20 mouse cellular contexts compared by ENCODE assay signal in genomic region chr13:28528898-28529511, GRCm38 (mm10).
DNase-seq lines count a peak whose midpoint lies in the region; ATAC-seq lines count a peak whose summit lies in the region.
"Had no signal": no experiment of that assay in that cellular context is flagged by ENCODE, and none has a peak within 500 bp of the region (broad histone marks: within the 10 kb centered on the region; RNA-seq: fewer than 3 reads in every experiment).

No protein-coding gene starts in this region.

- peaks cover 16% of the 10 kb centered on the region; the same call in 1 of the 2 replicates for H3K36me3 ChIP-seq in forebrain, embryonic 13.5 days (ENCODE audit: poor library complexity, severe bottlenecking)
- no peaks in the 10 kb centered on the region for H3K36me3 ChIP-seq in forebrain, embryonic 11.5 days (ENCODE audit: control insufficient read depth, insufficient read depth, low read length)
- H3K36me3 ChIP-seq in midbrain, embryonic 13.5 days, result peaks cover 14% of the 10 kb centered on the region
- H3K36me3 ChIP-seq in midbrain, embryonic 15.5 days (replicated peaks), result no peaks in the 10 kb centered on the region
- H3K36me3 ChIP-seq in forebrain, embryonic 14.5 days (ENCODE audit: control insufficient read depth, insufficient read depth, low read length), result no peaks in the 10 kb centered on the region
- H3K36me3 ChIP-seq in neural tube, embryonic 14.5 days (ENCODE audit: control insufficient read depth, insufficient read depth, low read length), result no peaks in the 10 kb centered on the region
- H3K36me3 ChIP-seq: hindbrain, embryonic 15.5 days had no signal

- H3K9ac ChIP-seq in forebrain, embryonic 13.5 days, result no peak overlapping the region
- no peak overlapping the region for H3K9ac ChIP-seq in forebrain, embryonic 11.5 days (ENCODE audit: low read length)
- no peak overlapping the region for H3K9ac ChIP-seq in midbrain, embryonic 13.5 days (replicated peaks)
- no peak overlapping the region for H3K9ac ChIP-seq in midbrain, embryonic 15.5 days
- H3K9ac ChIP-seq in forebrain, embryonic 14.5 days (ENCODE audit: low read length), result no peak overlapping the region
- no peak overlapping the region for H3K9ac ChIP-seq in neural tube, embryonic 14.5 days (replicated peaks; ENCODE audit: low read depth, low read length)
- H3K9ac ChIP-seq: hindbrain, embryonic 15.5 days; liver, embryonic 14.5 days; neural tube, embryonic 12.5 days had no signal

- intact Hi-C loops in heart, postnatal 10 days (cut with DNase I), result no loop called here

- H3K4me3 ChIP-seq in forebrain, embryonic 13.5 days, result no peak overlapping the region
- no peak overlapping the region for H3K4me3 ChIP-seq in forebrain, embryonic 11.5 days (ENCODE audit: low read depth, low read length)
- no peak overlapping the region for H3K4me3 ChIP-seq in midbrain, embryonic 13.5 days (replicated peaks)
- no peak overlapping the region for H3K4me3 ChIP-seq in midbrain, embryonic 15.5 days
- no peak overlapping the region for H3K4me3 ChIP-seq in forebrain, embryonic 14.5 days (ENCODE audit: low read depth, low read length)
- H3K4me3 ChIP-seq in neural tube, embryonic 14.5 days (ENCODE audit: low read depth, low read length), result no peak overlapping the region
- H3K4me3 ChIP-seq: hindbrain, embryonic 15.5 days; neural tube, embryonic 12.5 days had no signal

- no peaks in the 10 kb centered on the region for H3K27me3 ChIP-seq in forebrain, embryonic 13.5 days
- H3K27me3 ChIP-seq in forebrain, embryonic 11.5 days (ENCODE audit: control insufficient read depth, insufficient read depth, low read length), result no peaks in the 10 kb centered on the region
- no peaks in the 10 kb centered on the region for H3K27me3 ChIP-seq in midbrain, embryonic 13.5 days
- H3K27me3 ChIP-seq in midbrain, embryonic 15.5 days (replicated peaks), result no peaks in the 10 kb centered on the region
- no peaks in the 10 kb centered on the region for H3K27me3 ChIP-seq in forebrain, embryonic 14.5 days (replicated peaks; ENCODE audit: control insufficient read depth, insufficient read depth, low read length)
- H3K27me3 ChIP-seq in neural tube, embryonic 14.5 days (ENCODE audit: control insufficient read depth, insufficient read depth, low read length), result no peaks in the 10 kb centered on the region
- H3K27me3 ChIP-seq: hindbrain, embryonic 15.5 days; neural tube, embryonic 12.5 days had no signal

- peaks cover 6% of the 10 kb centered on the region; the same call in 1 of the 2 replicates for H3K9me3 ChIP-seq in forebrain, embryonic 13.5 days (replicated peaks)
- peaks cover 4% of the 10 kb centered on the region for H3K9me3 ChIP-seq in forebrain, embryonic 11.5 days (ENCODE audit: control insufficient read depth, low read length)
- H3K9me3 ChIP-seq in midbrain, embryonic 13.5 days, result no peaks in the 10 kb centered on the region
- H3K9me3 ChIP-seq in midbrain, embryonic 15.5 days, result no peaks in the 10 kb centered on the region
- no peaks in the 10 kb centered on the region for H3K9me3 ChIP-seq in forebrain, embryonic 14.5 days (replicated peaks; ENCODE audit: control insufficient read depth, low read length)
- H3K9me3 ChIP-seq in neural tube, embryonic 14.5 days (ENCODE audit: control insufficient read depth, low read length), result no peaks in the 10 kb centered on the region
- H3K9me3 ChIP-seq: hindbrain, embryonic 15.5 days had no signal

- H3K27ac ChIP-seq in forebrain, embryonic 13.5 days, result 0 out of 2 replicates have a peak overlapping the region, but pooled peaks have one; percentile 25
- H3K27ac ChIP-seq in forebrain, embryonic 11.5 days (ENCODE audit: low read depth, low read length), result no peak overlapping the region
- H3K27ac ChIP-seq in midbrain, embryonic 13.5 days, result peak overlapping the region; percentile 16; the same call in 1 of the 2 replicates
- no peak overlapping the region for H3K27ac ChIP-seq in midbrain, embryonic 15.5 days
- H3K27ac ChIP-seq in forebrain, embryonic 14.5 days (ENCODE audit: low read depth, low read length), result 0 out of 2 replicates have a peak overlapping the region, but pooled peaks have one; percentile 27
- peak overlapping the region; percentile 4; the same call in 1 of the 2 replicates for H3K27ac ChIP-seq in neural tube, embryonic 14.5 days (ENCODE audit: low read depth, low read length)
- H3K27ac ChIP-seq: hindbrain, embryonic 15.5 days; liver, embryonic 14.5 days; macrophage; neural tube, embryonic 12.5 days had no signal

- 77% methylated on average over 4 of the region's 4 CpGs for WGBS in forebrain, embryonic 13.5 days
- 88% methylated on average over 4 of the region's 4 CpGs for WGBS in forebrain, embryonic 11.5 days
- WGBS in midbrain, embryonic 13.5 days, result 80% methylated on average over 4 of the region's 4 CpGs
- 77% methylated on average over 4 of the region's 4 CpGs for WGBS in midbrain, embryonic 15.5 days
- WGBS in forebrain, embryonic 14.5 days, result 84% methylated on average over 4 of the region's 4 CpGs
- 65% methylated on average over 4 of the region's 4 CpGs for WGBS in neural tube, embryonic 14.5 days

- no peak for DNase-seq in forebrain, embryonic 11.5 days (ENCODE audit: low spot score)
- peak; percentile 30 for DNase-seq in forebrain, embryonic 14.5 days (ENCODE audit: low spot score)
- DNase-seq in heart, postnatal 10 days, result no peak
- no peak for DNase-seq in frontal cortex, postnatal 10 days (ENCODE audit: low spot score in 2 of 2)
- DNase-seq: adrenal gland, adult 2 months; B cell, adult 2 months; cerebellum, adult 9-11 months; embryo, embryonic 11 days; heart, adult 11 months; retina, postnatal 1 day; thymus, adult 2 months had no signal

- no peak for ATAC-seq in forebrain, embryonic 13.5 days
- ATAC-seq in forebrain, embryonic 11.5 days (replicated peaks; ENCODE audit: low FRiP score), result no peak
- no peak for ATAC-seq in midbrain, embryonic 13.5 days
- no peak for ATAC-seq in midbrain, embryonic 15.5 days (replicated peaks)
- no peak for ATAC-seq in forebrain, embryonic 14.5 days
- ATAC-seq in neural tube, embryonic 14.5 days (ENCODE audit: low read depth), result no peak
- ATAC-seq: midbrain, embryonic 16.5 days had no signal

- H3K4me2 ChIP-seq in forebrain, embryonic 13.5 days, result no peak overlapping the region
- H3K4me2 ChIP-seq in forebrain, embryonic 11.5 days (ENCODE audit: low read depth, low read length, severe bottlenecking), result no peak overlapping the region
- H3K4me2 ChIP-seq in midbrain, embryonic 13.5 days (replicated peaks), result no peak overlapping the region
- no peak overlapping the region for H3K4me2 ChIP-seq in midbrain, embryonic 15.5 days
- no peak overlapping the region for H3K4me2 ChIP-seq in forebrain, embryonic 14.5 days (ENCODE audit: low read length)
- H3K4me2 ChIP-seq in neural tube, embryonic 14.5 days (ENCODE audit: low read depth, low read length), result no peak overlapping the region
- H3K4me2 ChIP-seq: hindbrain, embryonic 15.5 days; neural tube, embryonic 12.5 days had no signal

- peaks cover 6% of the 10 kb centered on the region; the same call in 1 of the 2 replicates for H3K4me1 ChIP-seq in forebrain, embryonic 13.5 days
- no peaks in the 10 kb centered on the region for H3K4me1 ChIP-seq in forebrain, embryonic 11.5 days (replicated peaks; ENCODE audit: control insufficient read depth, insufficient read depth, low read length)
- peaks cover 7% of the 10 kb centered on the region for H3K4me1 ChIP-seq in midbrain, embryonic 13.5 days (replicated peaks)
- H3K4me1 ChIP-seq in midbrain, embryonic 15.5 days, result peaks cover 4% of the 10 kb centered on the region; the same call in 1 of the 2 replicates
- no peaks in the 10 kb centered on the region for H3K4me1 ChIP-seq in forebrain, embryonic 14.5 days (ENCODE audit: control insufficient read depth, insufficient read depth, low read length)
- no peaks in the 10 kb centered on the region for H3K4me1 ChIP-seq in neural tube, embryonic 14.5 days (ENCODE audit: control insufficient read depth, insufficient read depth, low read length)

Comparison
In these comparisons a context has a peak if more than half of its experiments do, and no peak if none do; other contexts are left out.
1. H3K27ac ChIP-seq: peak in forebrain, embryonic 13.5 days (single experiment), midbrain, embryonic 13.5 days (single experiment), forebrain, embryonic 14.5 days (single experiment) and neural tube, embryonic 14.5 days (single experiment); none in forebrain, embryonic 11.5 days (single experiment) and midbrain, embryonic 15.5 days (single experiment).